Mouse (Mus musculus) cerebellum, adult 2 months (tissue): ENCODE measurements around the gene Hadhb.

Experiments used
- CTCF ChIP-seq: fragments of 200-500 bp; IDR thresholded peaks from 2 replicates; pipeline ENCODE4 v1.5.1; 2011; ENCODE audit warnings: low read depth, mild to moderate bottlenecking, control low read depth, low read length, moderate library complexity, borderline replicate concordance; ENCODE audit not compliant: insufficient read depth
- POLR2A ChIP-seq: fragments of 200-500 bp; IDR thresholded peaks from 2 replicates; pipeline ENCODE4 v1.6.1; 2011; ENCODE audit warnings: low read length, control low read depth, borderline replicate concordance; ENCODE audit not compliant: insufficient read depth

DNA sequence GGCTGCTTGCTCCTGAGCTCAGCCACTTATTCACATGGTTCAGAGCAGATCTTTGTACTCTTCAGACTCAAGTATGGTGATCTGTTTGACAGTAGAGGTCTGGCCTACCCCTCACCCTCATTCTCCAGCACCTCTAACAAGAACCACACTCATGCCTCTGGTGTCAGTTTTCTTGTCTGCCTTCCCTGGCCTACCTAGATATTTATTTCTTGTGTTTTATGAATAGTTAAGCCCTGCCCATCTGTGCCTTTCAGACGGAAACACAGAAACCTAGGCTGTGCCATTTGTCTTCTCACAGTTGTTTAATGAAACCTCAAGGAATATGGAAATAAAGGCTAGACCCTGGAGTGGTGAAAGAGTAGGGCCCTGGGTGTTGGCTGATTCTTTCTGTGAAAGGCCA, 37.0 kb upstream of the Hadhb start:
- TF ChIP-seq POLR2A = no peak
- no peak for TF ChIP-seq CTCF
